Mouse (Mus musculus) kidney, postnatal 36 days (tissue): ENCODE measurements around the gene Mvb12a.

ENCODE experiments used
- DNase-seq, 2 experiments: peaks; one replicate each; pipeline ENCODE4 v3.0.0; 2021 to 2022; ENCODE audit warnings: mixed read lengths in 2 of 2

Gene Mvb12a

GRCm38 (mm10) chr8:71594324-71594722 lies 51.6 kb downstream of the Mvb12a start:
- DNase-seq: no peak

GRCm38 (mm10) chr8:71595862-71596261 lies 53.1 kb downstream of the Mvb12a start:
- peak; percentile 88 to 97 for DNase-seq

GRCm38 (mm10) chr8:71596384-71596783 lies 53.7 kb downstream of the Mvb12a start:
- DNase-seq: no peak

- no peak for DNase-seq
These were observed 54.1 kb downstream of the Mvb12a start for GRCm38 (mm10) chr8:71596798-71597197.

- no peak for DNase-seq
These were observed 54.7 kb downstream of the Mvb12a start, which contains the start of gene Fam129c for GRCm38 (mm10) chr8:71597451-71597850. Gene Fam129c, plus strand, starts transcription at chr8:71597648.
